Mouse (Mus musculus): ENCODE data around the gene Lsm2. TPM values are rescaled to one million over a fixed set of nuclear protein-coding genes. Genes with fewer than 3 reads are reported as not detected.
A peak's percentile ranks its signal among the peaks of the same experiment; 100 is the strongest.
"Not testable (repeated sequence)": the region's sequence is repeated elsewhere in the genome, so short reads cannot be mapped to it uniquely, and the experiment has no call there.

Lsm2 gene
- total RNA-seq, 1 experiment from 2014 or later: 13.9 TPM

DNA sequence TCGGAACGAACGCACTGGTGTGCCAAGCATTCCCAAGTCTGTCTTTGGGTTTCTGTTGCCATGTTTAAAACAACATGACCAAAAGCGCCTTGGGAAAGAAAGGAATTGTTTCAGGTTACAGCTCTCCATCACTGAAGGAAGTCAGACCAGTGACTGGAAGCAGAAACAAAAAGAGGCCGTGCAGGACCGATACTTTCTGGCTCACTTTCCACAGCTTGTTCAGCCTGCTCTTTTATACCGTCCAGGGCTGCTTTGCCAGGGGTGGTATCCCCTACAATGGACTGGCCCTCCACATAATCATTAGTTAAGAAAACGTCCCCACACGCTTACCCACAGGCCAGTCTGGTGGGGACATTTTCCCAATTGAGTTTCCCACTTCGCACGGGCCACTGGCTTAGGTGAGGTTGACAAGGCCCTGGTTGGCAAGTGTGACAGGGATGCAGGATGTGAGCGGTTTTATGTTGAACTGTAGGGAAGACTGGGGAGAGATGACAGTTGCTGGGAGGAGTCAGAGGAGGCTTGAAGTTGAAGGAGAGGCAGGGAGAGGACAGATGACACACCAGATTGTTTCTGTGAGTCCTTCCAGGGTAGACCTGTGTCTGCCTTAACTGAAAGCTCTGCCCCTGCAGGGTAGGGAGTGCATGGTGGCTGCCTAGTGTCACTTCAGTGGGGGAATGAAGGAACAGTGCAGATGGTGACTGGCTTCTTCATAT lies 20.6 kb downstream of the Lsm2 start:
- no peak for ATAC-seq (replicated peaks; ENCODE audit: insufficient number of reproducible peaks, low FRiP score, low TSS enrichment, poor library complexity, severe bottlenecking)

DNA sequence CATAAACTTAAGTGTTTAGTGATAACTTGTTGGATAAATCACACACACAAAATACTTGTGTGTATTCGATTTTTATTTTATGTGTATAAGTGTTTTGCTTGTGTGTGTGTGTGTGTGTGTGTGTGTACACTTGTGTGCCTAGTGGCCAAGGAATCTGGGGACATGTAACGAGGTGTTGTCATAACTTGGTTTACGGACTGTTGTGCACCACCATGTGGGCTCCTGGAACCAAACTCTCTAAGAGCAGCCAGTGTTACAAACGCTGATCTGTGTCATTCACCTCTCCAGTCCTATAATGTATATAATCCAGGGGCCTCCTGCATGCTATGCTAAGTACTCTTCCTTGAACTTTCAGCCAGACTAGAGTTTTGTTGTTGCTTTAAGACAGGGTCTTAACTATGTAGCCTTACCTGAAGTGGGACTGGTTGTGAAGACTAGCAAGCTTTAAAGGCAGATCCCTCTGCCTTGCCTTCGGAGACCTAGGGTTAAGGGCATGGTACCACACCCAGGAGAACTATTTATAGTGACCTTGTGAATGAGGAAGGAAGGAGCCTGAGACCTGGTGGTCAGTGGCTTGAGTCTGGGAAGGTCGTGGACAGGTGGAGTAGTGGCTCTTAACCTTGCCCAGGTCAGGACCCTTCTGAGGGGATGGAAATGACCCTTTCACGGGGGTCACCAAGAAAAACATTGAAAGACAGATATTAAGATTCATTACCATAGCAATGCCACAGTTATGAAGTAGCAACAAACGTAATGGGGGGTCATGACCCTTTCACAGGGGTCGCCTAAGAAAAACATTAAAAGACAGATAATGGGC lies 21.6 kb downstream of the Lsm2 start:
- ATAC-seq (replicated peaks; ENCODE audit: insufficient number of reproducible peaks, low FRiP score, low TSS enrichment, poor library complexity, severe bottlenecking): peak; percentile 29; the same call in 1 of the 2 replicates

DNA sequence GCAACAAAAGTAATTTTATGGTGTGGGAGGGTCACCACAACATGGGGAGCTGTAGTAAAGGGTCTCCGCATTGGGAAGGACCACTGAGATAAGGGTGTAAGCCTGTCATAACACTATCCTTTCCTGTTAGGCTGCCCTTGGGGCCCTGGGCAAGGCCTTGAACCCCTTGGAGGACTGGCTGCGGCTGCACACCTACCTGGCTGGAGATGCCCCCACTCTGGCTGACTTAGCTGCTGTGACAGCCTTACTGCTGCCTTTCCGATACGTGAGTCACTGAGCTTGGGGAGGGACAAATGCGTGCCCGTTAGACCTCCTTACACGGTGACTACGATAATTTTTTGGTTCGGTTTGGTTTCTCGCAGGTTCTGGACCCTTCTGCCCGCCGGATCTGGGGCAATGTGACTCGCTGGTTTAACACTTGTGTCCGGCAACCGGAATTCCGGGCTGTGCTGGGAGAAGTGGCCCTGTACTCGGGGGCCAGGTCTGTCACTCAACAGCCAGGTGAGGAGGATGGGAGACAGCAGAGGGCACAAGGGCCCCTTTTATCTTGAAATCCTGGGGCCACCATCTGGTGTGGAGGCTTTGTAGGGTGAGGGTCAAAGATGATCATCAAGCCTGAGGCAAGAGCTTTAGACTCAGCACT lies 22.5 kb downstream of the Lsm2 start:
- ATAC-seq (replicated peaks; ENCODE audit: insufficient number of reproducible peaks, low FRiP score, low TSS enrichment, poor library complexity, severe bottlenecking): no peak

DNA sequence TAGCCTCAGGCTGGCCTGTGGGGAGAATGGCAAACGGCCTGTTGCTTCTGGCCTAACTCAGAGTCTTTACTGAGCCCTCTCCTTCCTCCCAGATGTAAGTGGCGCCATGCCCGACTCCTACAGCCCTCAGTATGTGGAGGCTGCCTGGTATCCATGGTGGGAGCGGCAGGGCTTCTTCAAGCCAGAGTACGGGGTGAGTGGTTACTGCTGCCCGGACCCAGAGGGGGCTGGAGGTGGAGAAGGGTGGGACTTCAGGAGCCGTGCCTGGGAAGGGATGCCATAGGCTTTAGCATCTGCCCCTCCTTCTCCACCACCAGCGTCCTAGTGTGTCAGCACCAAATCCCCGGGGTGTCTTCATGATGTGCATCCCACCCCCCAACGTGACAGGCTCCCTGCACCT lies 23.5 kb downstream of the Lsm2 start:
- no peak for ATAC-seq (replicated peaks; ENCODE audit: insufficient number of reproducible peaks, low FRiP score, low TSS enrichment, poor library complexity, severe bottlenecking)

DNA sequence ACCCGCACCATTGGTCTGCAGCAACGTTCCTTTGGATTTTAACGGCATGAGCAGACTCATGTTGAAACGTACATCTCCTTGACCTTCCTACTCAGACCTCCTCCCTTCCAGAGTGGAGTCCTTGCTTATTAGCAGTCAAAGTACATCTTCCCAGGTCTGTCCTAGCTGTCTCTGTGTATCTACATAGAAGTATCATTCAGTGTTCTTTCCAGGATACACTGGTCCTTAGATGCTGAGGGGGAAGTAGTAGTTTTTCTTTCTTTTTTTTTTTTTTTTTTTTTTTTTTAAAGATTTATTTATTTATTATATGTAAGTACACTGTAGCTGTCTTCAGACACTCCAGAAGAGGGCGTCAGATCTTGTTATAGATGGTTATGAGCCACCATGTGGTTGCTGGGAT lies 24.2 kb downstream of the Lsm2 start:
- ATAC-seq (replicated peaks; ENCODE audit: insufficient number of reproducible peaks, low FRiP score, low TSS enrichment, poor library complexity, severe bottlenecking): not testable (repeated sequence)

DNA sequence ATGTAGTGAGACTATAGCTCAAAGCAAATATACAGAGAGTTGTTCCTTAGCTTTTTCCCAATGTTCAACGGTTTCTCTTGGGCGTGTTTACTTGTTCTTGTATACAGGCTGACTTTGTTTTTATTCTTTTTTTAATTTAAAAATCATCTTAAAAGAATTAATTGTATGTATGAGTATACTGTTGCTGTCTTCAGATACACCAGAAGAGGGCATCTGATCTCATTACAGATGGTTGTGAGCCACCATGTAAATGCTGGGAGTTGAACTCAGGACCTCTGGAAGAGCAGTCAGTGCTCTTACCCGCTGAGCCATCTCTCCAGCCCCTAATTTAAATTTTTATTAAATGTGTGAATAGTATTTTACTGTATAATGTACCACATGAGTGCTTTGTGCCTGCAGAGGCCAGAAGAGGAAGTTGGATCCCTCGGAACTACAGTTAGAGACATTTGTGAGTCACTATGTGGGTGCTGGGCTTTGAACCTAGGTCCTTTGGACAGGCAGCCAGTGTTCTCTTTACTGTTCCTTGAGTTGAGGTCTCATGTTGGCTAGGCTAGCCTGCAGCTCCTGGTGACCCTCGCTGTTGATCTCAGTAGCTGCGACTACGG lies 25.8 kb downstream of the Lsm2 start:
- ATAC-seq (replicated peaks; ENCODE audit: insufficient number of reproducible peaks, low FRiP score, low TSS enrichment, poor library complexity, severe bottlenecking): no peak

DNA sequence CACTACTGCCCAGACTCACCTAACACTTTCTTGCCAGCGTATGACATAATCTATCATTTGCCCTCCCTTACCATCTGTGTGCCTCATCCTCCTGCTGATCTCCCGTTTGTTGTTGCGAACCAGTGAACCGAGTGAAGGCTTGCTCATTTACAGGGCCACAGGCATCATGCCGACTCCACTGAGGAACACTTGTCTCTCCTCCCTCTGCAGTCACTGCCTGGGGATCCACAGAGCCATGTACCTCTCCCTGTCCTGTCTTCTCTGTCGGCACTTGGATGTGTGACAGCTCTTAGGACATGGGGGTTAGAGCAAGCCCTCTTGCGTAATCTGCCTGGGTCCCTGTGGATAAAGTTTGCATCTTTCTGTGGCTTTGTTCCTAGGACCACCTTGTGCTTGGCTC lies 27.9 kb downstream of the Lsm2 start:
- no peak for ATAC-seq (replicated peaks; ENCODE audit: insufficient number of reproducible peaks, low FRiP score, low TSS enrichment, poor library complexity, severe bottlenecking)

DNA sequence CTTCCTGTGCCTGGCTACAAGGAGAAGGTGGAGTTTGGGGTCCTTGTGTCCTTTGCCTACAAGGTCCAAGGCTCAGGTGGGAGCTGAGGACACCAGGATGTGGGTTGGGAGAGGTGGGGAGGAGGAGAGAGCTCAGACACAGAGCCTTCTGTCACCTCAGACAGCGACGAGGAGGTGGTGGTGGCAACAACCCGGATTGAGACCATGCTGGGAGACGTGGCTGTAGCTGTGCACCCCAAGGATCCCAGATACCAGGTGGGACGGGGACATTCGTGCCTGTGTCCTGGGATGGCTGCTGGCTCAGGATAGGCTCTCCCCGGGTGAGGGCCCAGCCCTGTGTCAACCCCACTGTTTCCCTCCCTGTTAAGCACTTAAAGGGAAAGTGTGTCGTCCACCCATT lies 29.8 kb downstream of the Lsm2 start:
- ATAC-seq (replicated peaks; ENCODE audit: insufficient number of reproducible peaks, low FRiP score, low TSS enrichment, poor library complexity, severe bottlenecking): no peak

DNA sequence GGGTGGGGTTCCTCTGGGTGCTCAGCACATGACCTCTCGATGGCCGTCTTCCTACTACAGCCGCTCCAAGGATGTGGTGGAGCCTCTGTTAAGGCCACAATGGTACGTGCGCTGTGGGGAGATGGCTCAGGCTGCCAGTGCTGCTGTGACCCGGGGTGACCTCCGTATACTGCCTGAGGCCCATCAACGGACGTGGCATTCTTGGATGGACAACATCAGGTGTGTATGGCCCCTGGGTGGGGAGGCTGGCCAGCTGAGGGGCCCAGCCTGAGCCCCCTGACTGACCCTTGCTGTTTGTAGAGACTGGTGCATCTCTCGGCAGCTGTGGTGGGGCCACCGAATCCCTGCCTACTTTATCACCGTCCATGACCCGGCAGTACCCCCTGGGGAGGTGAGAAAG lies 30.8 kb downstream of the Lsm2 start:
- no peak for ATAC-seq (replicated peaks; ENCODE audit: insufficient number of reproducible peaks, low FRiP score, low TSS enrichment, poor library complexity, severe bottlenecking)

DNA sequence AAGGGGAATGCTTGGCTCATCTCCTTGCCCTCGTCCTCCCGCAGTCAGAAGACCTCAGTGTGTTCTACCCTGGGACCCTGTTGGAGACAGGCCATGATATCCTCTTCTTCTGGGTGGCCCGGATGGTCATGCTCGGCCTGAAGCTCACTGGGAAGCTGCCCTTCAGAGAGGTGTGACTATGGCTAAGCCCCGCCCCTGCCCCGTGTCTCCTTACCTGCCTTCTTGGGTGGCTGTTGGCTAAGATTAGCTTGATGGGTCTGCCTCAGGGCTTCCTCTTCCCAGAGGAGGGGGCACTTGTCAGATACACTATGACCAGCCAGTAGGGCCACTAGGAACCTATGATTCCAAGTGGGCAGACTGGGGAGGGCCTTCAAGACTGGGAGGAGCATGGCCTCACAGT lies 31.6 kb downstream of the Lsm2 start:
- no peak for ATAC-seq (replicated peaks; ENCODE audit: insufficient number of reproducible peaks, low FRiP score, low TSS enrichment, poor library complexity, severe bottlenecking)

DNA sequence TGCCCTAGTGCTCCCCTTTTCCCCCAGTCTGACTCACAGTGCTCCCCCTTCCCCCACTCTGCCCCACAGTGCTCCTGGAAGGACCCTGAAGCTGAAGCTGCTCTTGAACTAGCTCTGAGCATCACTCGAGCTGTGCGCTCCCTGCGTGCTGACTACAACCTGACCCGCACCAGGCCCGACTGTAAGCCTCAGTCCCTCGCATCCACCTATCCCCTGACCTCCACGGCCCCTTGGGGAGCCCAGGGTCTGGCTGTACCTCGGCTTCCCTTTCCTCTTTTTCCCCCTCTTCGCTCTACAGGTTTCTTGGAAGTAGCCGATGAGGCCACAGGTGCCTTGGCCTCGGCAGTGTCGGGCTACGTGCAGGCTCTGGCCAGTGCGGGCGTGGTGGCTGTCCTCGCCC lies 33.6 kb downstream of the Lsm2 start:
- ATAC-seq (replicated peaks; ENCODE audit: insufficient number of reproducible peaks, low FRiP score, low TSS enrichment, poor library complexity, severe bottlenecking): no peak

DNA sequence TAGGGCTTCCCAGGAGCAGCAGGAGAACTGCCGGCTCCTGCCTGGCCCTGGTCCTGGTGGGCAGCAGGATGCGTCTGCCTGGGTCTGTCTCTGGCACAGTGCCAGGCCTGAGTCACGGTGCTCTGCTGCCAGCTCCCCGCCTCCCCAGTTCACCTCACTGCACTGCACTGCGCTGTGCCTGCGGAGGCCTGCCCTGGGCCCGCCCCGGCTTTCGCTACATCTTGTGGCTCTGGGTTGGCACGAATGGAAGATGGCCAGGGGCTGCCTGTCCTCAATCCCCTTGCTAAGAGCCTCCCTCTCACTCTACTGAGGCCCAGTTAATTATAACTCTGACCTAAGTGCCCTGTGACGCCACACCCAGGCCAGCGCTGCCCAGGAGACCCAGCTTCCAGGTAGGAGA lies 34.7 kb downstream of the Lsm2 start, which contains the start of gene Vwa7:
Vwa7 (plus strand) TSS at position 204 of the 400 bp plus-strand sequence.
- no peak for ATAC-seq (replicated peaks; ENCODE audit: insufficient number of reproducible peaks, low FRiP score, low TSS enrichment, poor library complexity, severe bottlenecking)

DNA sequence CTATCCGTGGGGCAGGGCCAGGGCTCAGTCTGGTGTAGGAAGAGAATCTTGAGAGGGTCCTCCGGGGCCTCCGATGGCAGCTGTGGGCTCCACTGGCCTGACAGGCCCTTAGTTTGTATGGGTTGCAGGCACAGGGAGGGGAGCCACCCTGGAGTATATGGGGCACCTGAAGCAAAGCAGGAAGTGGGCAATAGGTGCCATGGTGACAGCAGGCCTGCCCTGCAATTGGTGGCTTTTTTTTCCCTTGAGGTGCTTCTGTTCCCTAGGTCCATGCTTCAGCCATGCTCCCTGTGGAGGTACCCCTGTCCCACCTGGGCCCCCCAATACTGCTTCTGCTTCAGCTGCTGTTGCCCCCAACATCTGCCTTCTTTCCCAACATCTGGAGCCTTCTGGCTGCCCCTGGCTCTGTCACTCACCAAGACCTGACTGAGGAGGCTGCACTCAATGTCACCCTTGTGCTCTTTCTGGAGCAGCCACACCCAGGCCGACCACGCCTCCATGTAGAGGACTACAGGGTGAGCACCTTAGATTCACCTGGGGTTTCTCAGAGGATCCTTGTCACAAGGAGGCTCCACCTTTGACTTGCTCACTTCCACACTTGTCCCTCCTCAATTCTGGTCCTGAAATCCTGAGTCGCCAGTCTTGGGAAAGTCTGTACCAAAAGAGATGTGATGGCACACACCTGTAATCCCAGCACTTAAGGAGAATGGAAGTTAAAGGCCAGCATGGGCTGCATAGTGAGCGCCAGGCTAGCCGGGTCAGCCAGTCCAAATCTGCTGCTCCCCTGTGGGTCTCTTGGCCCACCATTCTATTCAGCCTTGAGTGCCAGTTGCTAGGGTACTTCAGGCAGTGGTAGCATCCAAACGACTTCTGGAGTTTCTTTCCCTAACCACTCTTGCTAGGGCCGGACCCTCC lies 35.4 kb downstream of the Lsm2 start:
- no peak for ATAC-seq (replicated peaks; ENCODE audit: insufficient number of reproducible peaks, low FRiP score, low TSS enrichment, poor library complexity, severe bottlenecking)

DNA sequence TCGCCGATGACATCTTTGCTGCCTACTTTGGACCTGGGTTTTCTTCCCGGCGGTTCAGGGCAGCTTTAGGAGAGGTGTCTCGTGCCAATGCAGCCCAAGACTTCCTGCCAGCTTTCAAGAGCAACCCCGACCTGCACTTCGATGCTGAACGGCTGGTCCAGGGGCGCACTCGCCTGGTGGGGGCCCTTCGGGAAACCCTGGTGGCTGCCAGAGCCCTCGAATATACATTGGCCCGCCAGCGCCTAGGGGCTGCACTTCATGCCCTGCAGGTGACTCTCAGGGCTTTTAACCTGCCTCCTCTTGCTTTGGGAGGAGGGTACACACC lies 36.0 kb downstream of the Lsm2 start:
- ATAC-seq (replicated peaks; ENCODE audit: insufficient number of reproducible peaks, low FRiP score, low TSS enrichment, poor library complexity, severe bottlenecking): no peak

DNA sequence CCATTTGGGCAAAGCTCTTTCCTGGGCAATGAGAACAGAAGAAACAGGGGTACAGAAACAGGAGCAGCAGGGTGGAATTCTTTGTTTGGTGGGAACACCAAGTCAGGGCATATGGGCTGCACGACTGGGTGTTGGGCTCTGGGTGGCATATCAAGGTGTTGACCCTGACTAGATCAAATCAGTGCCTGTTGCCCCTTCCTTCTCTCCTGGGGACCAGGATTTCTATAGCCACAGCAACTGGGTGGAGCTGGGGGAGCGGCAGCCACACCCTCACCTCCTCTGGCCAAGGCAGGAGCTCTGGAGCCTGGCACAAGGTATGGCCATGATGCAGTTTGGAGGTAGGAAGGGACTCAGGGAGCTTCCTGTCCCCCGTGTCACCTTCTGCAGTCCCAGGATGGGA lies 36.5 kb downstream of the Lsm2 start:
- ATAC-seq (replicated peaks; ENCODE audit: insufficient number of reproducible peaks, low FRiP score, low TSS enrichment, poor library complexity, severe bottlenecking): no peak

DNA sequence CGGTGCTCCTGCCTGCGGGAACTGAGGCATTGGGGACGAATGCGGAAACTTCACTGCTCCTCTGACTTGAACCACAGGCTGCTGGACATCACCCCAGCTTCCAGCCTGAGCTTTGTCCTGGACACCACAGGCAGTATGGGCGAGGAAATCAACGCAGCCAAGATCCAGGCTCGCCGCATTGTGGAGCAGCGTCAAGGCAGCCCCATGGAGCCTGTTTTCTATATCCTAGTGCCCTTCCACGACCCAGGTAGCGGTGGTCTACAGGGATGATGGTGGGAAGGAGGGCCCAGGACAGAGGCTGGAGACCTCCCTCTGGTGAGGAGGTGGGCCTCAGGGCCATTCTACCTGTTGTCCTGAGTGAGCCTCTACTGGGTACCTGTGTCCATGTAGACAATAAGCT lies 38.2 kb downstream of the Lsm2 start:
- no peak for ATAC-seq (replicated peaks; ENCODE audit: insufficient number of reproducible peaks, low FRiP score, low TSS enrichment, poor library complexity, severe bottlenecking)

DNA sequence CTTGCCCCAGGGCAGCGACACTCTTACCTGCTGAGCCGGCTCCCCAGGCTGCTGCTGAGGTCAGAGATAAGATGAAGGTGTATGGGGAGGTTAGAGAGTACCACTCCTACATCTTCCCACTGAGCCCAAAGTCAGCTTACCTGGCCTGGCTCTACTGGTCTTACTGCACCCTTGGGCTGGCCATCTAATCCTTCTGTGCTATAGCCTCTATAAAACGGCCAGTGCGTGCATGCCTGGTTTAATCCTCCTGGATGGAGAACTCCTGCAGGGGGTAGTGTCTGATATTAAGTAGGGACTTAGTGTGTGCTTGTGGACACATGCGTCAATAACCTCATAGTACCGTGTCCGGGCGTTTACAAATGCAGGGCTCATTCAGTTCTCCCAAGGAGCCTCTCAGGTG lies 38.9 kb downstream of the Lsm2 start:
- ATAC-seq (replicated peaks; ENCODE audit: insufficient number of reproducible peaks, low FRiP score, low TSS enrichment, poor library complexity, severe bottlenecking): no peak

DNA sequence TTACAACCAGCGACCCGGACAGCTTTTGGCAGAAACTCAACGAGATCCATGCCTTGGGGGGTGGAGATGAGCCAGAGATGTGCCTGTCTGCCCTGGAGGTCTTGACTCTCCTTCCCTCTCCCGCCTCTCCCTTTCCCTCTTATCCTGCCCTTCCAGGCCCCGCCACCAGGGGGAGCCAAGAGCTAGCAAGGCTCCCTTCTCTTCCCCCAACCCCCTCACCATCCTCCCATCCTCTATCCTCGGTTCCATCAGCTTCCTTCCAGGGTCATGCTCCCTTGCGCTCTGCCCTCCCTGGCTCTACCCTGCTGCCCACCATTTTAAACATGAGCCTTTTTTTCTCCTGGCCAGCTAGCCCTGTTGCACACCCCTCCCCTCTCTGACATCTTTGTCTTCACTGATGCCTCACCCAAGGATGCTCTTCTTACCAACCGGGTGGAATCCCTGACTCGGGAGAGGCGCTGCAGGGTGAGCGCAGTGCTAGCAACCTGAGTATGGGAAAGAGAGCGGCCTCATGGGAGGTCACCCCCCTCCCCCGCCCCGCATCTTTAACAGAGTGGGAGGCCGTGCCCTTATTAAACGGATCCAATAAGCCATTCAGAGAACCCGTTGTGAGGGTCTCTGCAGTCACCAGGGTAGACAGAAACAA lies 39.6 kb downstream of the Lsm2 start:
- peak; percentile 67 for ATAC-seq (replicated peaks; ENCODE audit: insufficient number of reproducible peaks, low FRiP score, low TSS enrichment, poor library complexity, severe bottlenecking)

Data from monocyte, adult 5-6 weeks (primary cell).